Mouse (Mus musculus): ENCODE results near the gene Zfp661.

The Zfp661 gene

DNA sequence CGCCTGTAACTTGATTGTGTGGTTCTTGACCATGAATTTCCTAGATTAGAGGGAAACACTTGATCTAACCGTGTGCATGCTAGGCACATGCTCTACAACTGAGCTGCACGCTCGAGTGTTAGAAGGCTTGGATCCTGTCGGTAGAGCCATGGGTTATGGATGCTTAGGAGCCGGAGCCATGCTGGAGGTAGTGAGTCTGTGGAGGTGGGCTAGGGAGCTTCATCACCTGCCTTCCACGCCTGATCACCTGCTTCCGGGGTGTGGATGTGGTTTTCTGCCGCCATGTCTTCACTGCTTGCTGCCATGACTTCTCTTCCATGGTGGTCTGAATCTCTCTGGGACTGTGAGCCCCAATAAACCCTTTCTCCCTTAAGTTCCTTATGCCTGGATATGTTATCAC lies 2.0 kb upstream of the Zfp661 start:
- no peaks in the 10 kb centered on the region for H3K9me3 ChIP-seq (ENCODE audit: low read length)
- H3K4me3 ChIP-seq (replicated peaks; ENCODE audit: low read length): peak overlapping the region; percentile 97
- no peak for TF ChIP-seq CTCF (conservative IDR thresholded peaks at IDR 0.05; ENCODE audit: low read length)
- TF ChIP-seq NANOG (IDR thresholded peaks at IDR 0.05; ENCODE audit: borderline replicate concordance, low read length): no peak
- TF ChIP-seq POU5F1 (IDR thresholded peaks at IDR 0.05; ENCODE audit: borderline replicate concordance, low read length): no peak
- peaks cover 3% of the 10 kb centered on the region; the same call in 1 of the 2 replicates for H3K27me3 ChIP-seq (ENCODE audit: insufficient read depth, low read length)
- peaks cover 51% of the 10 kb centered on the region for H3K4me1 ChIP-seq (replicated peaks; ENCODE audit: low read depth, low read length)
- H3K36me3 ChIP-seq (ENCODE audit: insufficient read depth, low read length): peaks cover 33% of the 10 kb centered on the region

DNA sequence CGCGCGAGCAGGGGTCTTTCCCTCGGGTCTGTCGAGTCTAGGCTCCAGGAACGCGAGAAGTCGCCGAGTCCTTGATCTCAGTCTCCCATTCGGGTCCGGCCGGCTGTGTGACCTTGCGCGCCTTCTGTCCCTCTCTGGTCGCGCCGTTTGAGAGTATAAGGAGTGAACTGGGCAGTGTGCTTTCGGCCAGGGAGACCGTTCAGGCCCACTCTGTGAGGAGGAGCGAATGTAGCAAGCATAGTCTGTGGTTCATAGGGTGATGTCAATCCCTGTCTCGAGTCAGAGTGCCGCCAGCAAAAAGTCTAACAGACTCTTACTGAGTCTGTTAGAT lies 585 bp upstream of the Zfp661 start:
- Histone ChIP-seq H3K36me3 (ENCODE audit: insufficient read depth, low read length) (peaks cover 19% of the 10 kb centered on the region), H3K4me3 (replicated peaks; ENCODE audit: low read length) (peak overlapping the region; percentile 97), H3K27me3 (ENCODE audit: insufficient read depth, low read length) (peaks cover 3% of the 10 kb centered on the region), H3K4me1 (replicated peaks; ENCODE audit: low read depth, low read length) (peaks cover 57% of the 10 kb centered on the region), H3K9me3 (ENCODE audit: low read length) (no peaks in the 10 kb centered on the region)
- TF ChIP-seq CTCF (conservative IDR thresholded peaks at IDR 0.05; ENCODE audit: low read length): no peak
- no peak for TF ChIP-seq NANOG (IDR thresholded peaks at IDR 0.05; ENCODE audit: borderline replicate concordance, low read length)

DNA sequence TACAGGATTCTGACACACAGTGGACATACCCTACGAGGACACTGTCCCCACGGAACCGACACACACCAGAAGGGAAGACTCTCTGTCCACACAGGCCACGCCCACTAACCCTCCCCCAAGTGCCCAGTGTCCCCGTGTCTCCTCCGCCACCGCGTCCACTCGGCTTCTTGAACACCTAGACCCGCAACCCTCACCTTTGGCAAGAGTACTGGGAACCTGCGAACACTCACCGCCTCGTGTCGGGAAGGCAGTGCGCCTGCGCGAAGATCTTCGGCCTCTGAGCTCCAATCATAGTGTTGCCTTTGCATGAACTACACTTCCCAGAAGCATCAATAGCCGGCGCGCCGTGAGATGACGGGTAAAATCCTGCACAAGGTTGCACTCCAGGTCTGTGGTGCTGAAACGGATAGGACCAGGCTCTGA lies 2.4 kb downstream of the Zfp661 start:
- Histone ChIP-seq H3K4me3 (replicated peaks; ENCODE audit: low read length) (peak overlapping the region; percentile 85), H3K9me3 (ENCODE audit: low read length) (no peaks in the 10 kb centered on the region), H3K36me3 (ENCODE audit: insufficient read depth, low read length) (peaks cover 19% of the 10 kb centered on the region), H3K27me3 (ENCODE audit: insufficient read depth, low read length) (peaks cover 3% of the 10 kb centered on the region), H3K4me1 (replicated peaks; ENCODE audit: low read depth, low read length) (peaks cover 38% of the 10 kb centered on the region)
- no peak for TF ChIP-seq POU5F1 (IDR thresholded peaks at IDR 0.05; ENCODE audit: borderline replicate concordance, low read length)

DNA sequence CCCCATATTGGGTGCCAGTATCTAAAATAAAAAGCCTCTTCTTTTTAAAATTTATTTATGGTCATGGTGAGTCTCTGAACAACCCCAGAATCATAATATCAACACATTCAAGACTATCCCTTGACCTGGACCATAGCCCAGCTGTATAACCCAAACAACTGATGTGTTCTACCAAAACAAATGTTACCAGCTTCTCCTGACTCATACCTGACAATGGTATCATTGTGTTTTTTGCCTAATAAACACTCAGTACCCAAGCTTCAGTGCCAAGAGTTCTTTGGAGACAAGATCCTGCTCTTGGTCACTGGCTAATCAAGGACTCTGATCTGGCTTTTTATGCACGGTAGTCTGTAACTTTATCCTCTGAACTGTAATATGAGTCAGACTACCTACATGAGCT lies 13.6 kb downstream of the Zfp661 start:
- H3K4me1 ChIP-seq (replicated peaks; ENCODE audit: low read depth, low read length): peaks cover 13% of the 10 kb centered on the region; the same call in 1 of the 2 replicates
- peaks cover 8% of the 10 kb centered on the region for H3K27me3 ChIP-seq (ENCODE audit: insufficient read depth, low read length)
- H3K36me3 ChIP-seq (ENCODE audit: insufficient read depth, low read length): peaks cover 27% of the 10 kb centered on the region
- no peak overlapping the region for H3K4me3 ChIP-seq (replicated peaks; ENCODE audit: low read length)
- TF ChIP-seq NANOG (IDR thresholded peaks at IDR 0.05; ENCODE audit: borderline replicate concordance, low read length): no peak
- TF ChIP-seq POU5F1 (IDR thresholded peaks at IDR 0.05; ENCODE audit: borderline replicate concordance, low read length): no peak
- no peak for TF ChIP-seq CTCF (conservative IDR thresholded peaks at IDR 0.05; ENCODE audit: low read length)
- H3K9me3 ChIP-seq (ENCODE audit: low read length): no peaks in the 10 kb centered on the region

DNA sequence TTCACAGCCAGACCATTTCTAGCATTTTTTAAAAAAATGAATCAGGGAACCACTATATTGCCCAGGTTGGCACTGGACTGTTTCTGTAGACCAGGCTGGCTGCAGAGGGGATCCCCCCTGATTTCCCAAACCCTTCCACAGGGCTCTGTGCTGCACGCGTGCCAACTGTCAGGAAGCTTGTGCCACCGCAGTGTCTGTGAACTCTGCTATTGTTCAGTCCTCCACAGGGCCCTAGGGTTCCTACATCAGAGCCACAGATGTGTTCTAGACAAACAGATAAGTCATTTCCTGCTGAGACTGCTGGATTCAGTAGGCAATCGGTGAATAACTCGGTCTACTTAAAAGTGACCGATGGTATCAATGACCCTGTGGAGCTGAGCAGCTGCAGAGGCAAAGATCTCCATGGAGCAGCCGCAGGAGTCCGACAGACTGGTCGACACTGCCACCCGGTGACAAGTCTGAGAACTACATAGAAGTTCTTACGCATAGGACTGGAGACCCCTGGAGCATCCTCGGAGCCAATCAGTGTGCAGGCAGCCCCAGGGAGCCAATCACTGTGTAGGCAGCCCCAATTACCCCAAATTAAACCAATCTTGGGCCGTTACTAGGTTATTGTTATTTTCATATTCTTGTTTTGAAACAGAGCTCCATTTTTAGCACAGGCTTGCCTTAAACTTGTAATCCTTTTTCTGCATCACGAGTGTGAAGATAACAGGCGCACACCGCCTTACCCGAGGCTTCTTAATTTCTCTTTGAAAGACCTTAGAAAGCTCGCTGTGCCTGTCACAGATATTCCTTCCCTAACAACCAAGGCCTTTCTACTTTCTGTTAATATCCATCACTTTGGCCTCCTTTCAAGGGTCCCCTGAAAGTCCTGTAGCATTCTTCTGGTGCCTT lies 27.6 kb downstream of the Zfp661 start:
- H3K4me3 ChIP-seq (replicated peaks; ENCODE audit: low read length): no peak overlapping the region
- H3K9me3 ChIP-seq (ENCODE audit: low read length): no peaks in the 10 kb centered on the region
- H3K4me1 ChIP-seq (replicated peaks; ENCODE audit: low read depth, low read length): no peaks in the 10 kb centered on the region; the same call in 1 of the 2 replicates
- TF ChIP-seq CTCF (conservative IDR thresholded peaks at IDR 0.05; ENCODE audit: low read length): peak; percentile 39
- TF ChIP-seq POU5F1 (IDR thresholded peaks at IDR 0.05; ENCODE audit: borderline replicate concordance, low read length): no peak
- TF ChIP-seq NANOG (IDR thresholded peaks at IDR 0.05; ENCODE audit: borderline replicate concordance, low read length): no peak
- peaks cover 23% of the 10 kb centered on the region; the same call in 1 of the 2 replicates for H3K27me3 ChIP-seq (ENCODE audit: insufficient read depth, low read length)
- H3K36me3 ChIP-seq (ENCODE audit: insufficient read depth, low read length): no peaks in the 10 kb centered on the region

DNA sequence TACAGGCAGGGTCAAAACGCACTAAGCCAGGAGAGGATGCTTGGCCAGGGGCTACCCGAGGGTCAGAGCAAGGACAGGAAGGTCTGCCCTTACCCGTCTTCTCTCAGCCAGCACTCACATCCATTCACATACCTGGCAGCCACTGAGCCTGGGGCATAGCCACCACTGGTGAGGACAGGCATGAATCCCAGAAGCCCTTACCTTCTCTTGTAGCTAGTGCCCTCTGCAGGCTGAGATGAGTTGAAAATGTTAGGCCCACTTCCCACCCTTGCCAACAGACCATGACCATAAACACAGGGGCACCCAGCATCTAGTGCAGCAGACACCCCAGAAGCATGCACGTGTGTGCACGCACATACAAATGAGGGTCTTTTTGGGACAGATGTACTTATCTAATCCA lies 35.8 kb downstream of the Zfp661 start:
- H3K4me1 ChIP-seq (replicated peaks; ENCODE audit: low read depth, low read length): no peaks in the 10 kb centered on the region
- no peaks in the 10 kb centered on the region for H3K36me3 ChIP-seq (ENCODE audit: insufficient read depth, low read length)
- H3K4me3 ChIP-seq (replicated peaks; ENCODE audit: low read length): no peak overlapping the region
- 0 out of 2 replicates have a peak, but pooled peaks cover 3% of the 10 kb centered on the region for H3K9me3 ChIP-seq (ENCODE audit: low read length)
- peaks cover 6% of the 10 kb centered on the region; the same call in 1 of the 2 replicates for H3K27me3 ChIP-seq (ENCODE audit: insufficient read depth, low read length)
- TF ChIP-seq POU5F1 (IDR thresholded peaks at IDR 0.05; ENCODE audit: borderline replicate concordance, low read length): no peak
- 0 out of 2 replicates have a peak, but pooled peaks have one; percentile 7 for TF ChIP-seq CTCF (conservative IDR thresholded peaks at IDR 0.05; ENCODE audit: low read length)

DNA sequence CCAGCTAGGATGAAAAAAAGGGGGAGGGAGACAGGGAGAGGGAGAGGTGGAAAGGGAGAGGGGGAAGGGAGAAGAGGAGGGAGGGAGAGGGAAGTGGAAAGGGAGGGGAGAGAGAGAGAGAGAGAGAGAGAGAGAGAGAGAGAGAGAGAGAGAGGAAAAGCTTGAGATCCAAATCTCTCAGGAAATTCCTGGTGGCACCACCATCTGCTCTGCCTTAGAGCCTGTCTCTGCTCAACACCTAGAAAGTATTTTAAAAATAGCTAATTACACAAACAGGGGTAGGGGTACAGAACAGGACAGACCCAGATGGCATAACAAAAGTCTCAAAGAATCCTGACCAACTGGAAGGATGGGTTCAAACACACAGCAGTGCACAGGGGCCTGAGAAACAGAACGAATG lies 36.4 kb downstream of the Zfp661 start:
- no peak for TF ChIP-seq POU5F1 (IDR thresholded peaks at IDR 0.05; ENCODE audit: borderline replicate concordance, low read length)
- no peak for TF ChIP-seq CTCF (conservative IDR thresholded peaks at IDR 0.05; ENCODE audit: low read length)
- no peak for TF ChIP-seq NANOG (IDR thresholded peaks at IDR 0.05; ENCODE audit: borderline replicate concordance, low read length)
- no peaks in the 10 kb centered on the region for H3K36me3 ChIP-seq (ENCODE audit: insufficient read depth, low read length)
- H3K27me3 ChIP-seq (ENCODE audit: insufficient read depth, low read length): peaks cover 10% of the 10 kb centered on the region; the same call in 1 of the 2 replicates
- no peaks in the 10 kb centered on the region for H3K4me1 ChIP-seq (replicated peaks; ENCODE audit: low read depth, low read length)
- 0 out of 2 replicates have a peak, but pooled peaks cover 3% of the 10 kb centered on the region for H3K9me3 ChIP-seq (ENCODE audit: low read length)
- no peak overlapping the region for H3K4me3 ChIP-seq (replicated peaks; ENCODE audit: low read length)

DNA sequence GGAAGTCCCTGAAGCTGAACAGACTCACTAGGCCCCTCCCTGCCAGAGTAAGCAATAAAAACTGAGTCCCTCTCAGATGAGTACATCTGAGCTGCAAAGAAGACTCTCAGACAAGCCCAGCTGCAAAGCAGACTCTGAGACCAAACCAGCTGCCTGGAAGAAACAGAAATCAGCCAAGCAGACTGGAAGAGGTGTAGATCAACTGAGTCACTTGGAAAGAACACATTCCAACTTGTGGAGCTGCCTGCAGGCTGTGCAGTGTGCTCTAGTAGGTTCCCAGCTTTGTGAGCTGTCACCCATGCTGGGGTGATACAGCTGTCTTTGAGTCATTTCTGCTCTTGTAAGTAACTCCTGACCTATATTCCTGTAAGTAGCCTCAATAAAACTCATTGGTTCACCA lies 37.2 kb downstream of the Zfp661 start:
- no peaks in the 10 kb centered on the region for H3K4me1 ChIP-seq (replicated peaks; ENCODE audit: low read depth, low read length)
- H3K4me3 ChIP-seq (replicated peaks; ENCODE audit: low read length): no peak overlapping the region
- TF ChIP-seq POU5F1 (IDR thresholded peaks at IDR 0.05; ENCODE audit: borderline replicate concordance, low read length): no peak
- no peak for TF ChIP-seq NANOG (IDR thresholded peaks at IDR 0.05; ENCODE audit: borderline replicate concordance, low read length)
- TF ChIP-seq CTCF (conservative IDR thresholded peaks at IDR 0.05; ENCODE audit: low read length): no peak
- peaks cover 15% of the 10 kb centered on the region for H3K27me3 ChIP-seq (ENCODE audit: insufficient read depth, low read length)
- no peaks in the 10 kb centered on the region for H3K36me3 ChIP-seq (ENCODE audit: insufficient read depth, low read length)
- H3K9me3 ChIP-seq (ENCODE audit: low read length): 0 out of 2 replicates have a peak, but pooled peaks cover 3% of the 10 kb centered on the region

Measured in E14TG2a.4 (cell line).